Mouse (Mus musculus) cerebellum, adult 8-10 months (tissue): ENCODE results near the gene Olfr1031.
"Not testable (repeated sequence)": the region's sequence is repeated elsewhere in the genome, so short reads cannot be mapped to it uniquely, and the experiment has no call there.

Source experiments
- DNase-seq: peaks from one replicate; pipeline ENCODE4 v3.0.0; 2022

Gene Olfr1031

GRCm38 (mm10) chr2:85990004-85990403, at the start of gene Olfr1031:
Olfr1031 (plus strand) TSS chr2:85990304.
- DNase-seq = no peak

DNA sequence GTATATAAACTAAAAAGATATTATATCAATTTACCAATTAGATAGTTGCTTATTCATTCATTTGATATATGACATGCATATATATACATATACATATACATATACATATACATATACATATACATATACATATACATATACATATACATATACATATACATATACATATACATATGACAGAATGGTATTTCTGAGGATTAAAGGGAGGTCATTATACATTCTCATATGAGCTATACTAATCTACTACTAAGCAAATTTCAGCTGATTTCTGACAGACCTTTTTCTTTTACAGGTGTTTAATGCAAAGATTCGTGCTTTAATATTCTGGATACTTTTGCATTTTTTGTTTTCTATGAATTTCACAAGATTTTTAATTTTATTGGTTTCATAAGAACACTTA, 40.0 kb upstream of the Olfr1031 start, which contains the start of gene Olfr1028:
Gene Olfr1028 (plus strand): TSS at position 301 of the 400 bp plus-strand sequence.
- no peak for DNase-seq

- no peak for DNase-seq
Measured at GRCm38 (mm10) chr2:85973595-85973994, 16.5 kb upstream of the Olfr1031 start, which contains the start of gene Olfr1029. Olfr1029 (plus strand) TSS chr2:85973895.

DNA sequence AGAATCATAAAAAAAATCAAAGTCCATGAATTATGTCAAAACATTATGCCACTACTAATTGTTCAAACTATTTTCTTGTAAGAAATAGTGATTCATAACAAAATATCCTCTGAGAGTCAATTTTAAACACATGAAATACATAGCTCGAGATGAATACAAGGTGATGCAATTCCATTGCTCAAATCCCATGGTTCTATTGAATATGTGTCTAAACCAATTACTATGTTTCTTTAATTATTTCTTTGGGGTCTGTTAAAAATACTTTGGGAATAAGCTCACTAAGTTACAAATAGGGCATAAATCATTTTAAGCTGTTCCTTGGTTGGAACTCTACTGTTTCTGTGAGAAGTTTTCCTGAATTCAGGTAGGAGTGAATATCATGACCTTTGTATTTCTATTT, 11.1 kb upstream of the Olfr1031 start, which contains the start of gene Olfr1030:
Gene Olfr1030 (plus strand): TSS at position 301 of the 400 bp plus-strand sequence.
- DNase-seq = no peak

DNA sequence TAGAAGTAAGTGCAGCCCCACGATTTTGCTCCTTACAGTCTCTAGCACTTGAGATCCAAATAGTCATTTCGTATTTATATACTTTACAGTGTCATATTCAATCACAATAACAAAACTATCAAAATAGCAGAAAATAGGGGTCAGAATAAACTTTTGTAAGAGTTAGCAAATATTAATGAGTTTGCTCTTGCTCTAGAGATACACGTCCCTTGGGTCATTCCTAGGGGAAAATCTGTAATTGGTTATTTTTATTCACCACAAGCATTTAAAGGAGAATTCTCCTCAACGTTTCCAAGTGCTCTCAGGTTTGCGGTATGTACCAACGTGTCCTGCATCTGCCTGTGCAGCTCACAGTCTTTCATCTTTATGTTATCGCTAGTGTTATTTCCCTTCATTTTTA, 15.1 kb downstream of the Olfr1031 start, which contains the start of gene Olfr1032:
Gene Olfr1032 (plus strand): TSS at position 301 of the 400 bp plus-strand sequence.
- no peak for DNase-seq

GRCm38 (mm10) chr2:86020406-86020805, 30.3 kb downstream of the Olfr1031 start, which contains the start of gene Olfr1033:
Olfr1033 (plus strand) TSS chr2:86020633.
- DNase-seq = not testable (repeated sequence)

GRCm38 (mm10) chr2:86021518-86021917, 31.4 kb downstream of the Olfr1031 start:
- DNase-seq = not testable (repeated sequence)
